Mouse (Mus musculus) spleen, adult 2 months (tissue): ENCODE measurements around the gene Spag9.

Source experiments
- CTCF ChIP-seq: fragments of 200-500 bp; IDR thresholded peaks from 2 replicates; pipeline ENCODE4 v1.5.1; 2011; ENCODE audit warnings: mild to moderate bottlenecking, inconsistent platforms; ENCODE audit not compliant: insufficient read depth, insufficient read length, insufficient replicate concordance; ENCODE audit errors: extremely low read depth
- POLR2A ChIP-seq: fragments of 200-500 bp; IDR thresholded peaks from 2 replicates; pipeline ENCODE4 v1.6.1; 2011; ENCODE audit warnings: low read depth, low read length, inconsistent platforms

GRCm38 (mm10) chr11:94128506-94128905 is 132.6 kb downstream of the Spag9 start:
- no peak for TF ChIP-seq CTCF
- no peak for TF ChIP-seq POLR2A
